Mouse (Mus musculus): ENCODE measurements around the gene Gid8. TPM values are rescaled to one million over a fixed set of nuclear protein-coding genes. Genes with fewer than 3 reads are reported as not detected.
A peak's percentile ranks its signal among the peaks of the same experiment; 100 is the strongest.

The Gid8 gene
- polyA plus RNA-seq, 1 experiment, result 22.8 TPM

- Histone ChIP-seq H3K27me3 (ENCODE audit: control insufficient read depth, insufficient read depth, low read length) (no peaks in the 10 kb centered on the region), H3K36me3 (ENCODE audit: control insufficient read depth, insufficient read depth, low read length) (peaks cover 27% of the 10 kb centered on the region), H3K4me1 (ENCODE audit: control insufficient read depth, insufficient read depth, insufficient read length) (peaks cover 32% of the 10 kb centered on the region), H3K27ac (ENCODE audit: insufficient read depth, low read length) (no peak overlapping the region), H3K4me3 (ENCODE audit: extremely low read depth, insufficient read depth, insufficient read length) (no peak overlapping the region)
- WGBS, result 70% methylated on average over 2 of the region's 2 CpGs
- TF ChIP-seq POLR2A (IDR thresholded peaks at IDR 0.05; ENCODE audit: low read depth, low read length), result no peak
- TF ChIP-seq CTCF (IDR thresholded peaks at IDR 0.05; ENCODE audit: extremely low read depth, insufficient read depth, insufficient read length, insufficient replicate concordance), result no peak
- no peak for DNase-seq (ENCODE audit: low read depth in 1 of 2, low spot score in 2 of 2)
Observed at GRCm38 (mm10) chr2:180723865-180724264, 13.9 kb downstream of the Gid8 start.

GRCm38 (mm10) chr2:180724585-180725413 lies 14.9 kb downstream of the Gid8 start, which contains the start of gene Slc17a9:
Slc17a9 (plus strand) TSS chr2:180725263.
- Histone ChIP-seq H3K4me3 (ENCODE audit: extremely low read depth, insufficient read depth, insufficient read length) (peak within 1 kb of the TSS; percentile 54), H3K27me3 (ENCODE audit: control insufficient read depth, insufficient read depth, low read length) (no peaks in the 10 kb centered on the region), H3K4me1 (ENCODE audit: control insufficient read depth, insufficient read depth, insufficient read length) (peaks cover 35% of the 10 kb centered on the region), H3K27ac (ENCODE audit: insufficient read depth, low read length) (peak within 1 kb of the TSS; percentile 70), H3K36me3 (ENCODE audit: control insufficient read depth, insufficient read depth, low read length) (peaks cover 20% of the 10 kb centered on the region)
- peak in 1 of 2 experiments; percentile 79 for DNase-seq (ENCODE audit: low read depth in 1 of 2, low spot score in 2 of 2)
- TF ChIP-seq CTCF (IDR thresholded peaks at IDR 0.05; ENCODE audit: extremely low read depth, insufficient read depth, insufficient read length, insufficient replicate concordance) (no peak), POLR2A (IDR thresholded peaks at IDR 0.05; ENCODE audit: low read depth, low read length) (no peak)
- WGBS, result 2% methylated on average over 18 of the region's 18 CpGs

- Histone ChIP-seq H3K27me3 (ENCODE audit: control insufficient read depth, insufficient read depth, low read length) (no peaks in the 10 kb centered on the region), H3K36me3 (ENCODE audit: control insufficient read depth, insufficient read depth, low read length) (peaks cover 16% of the 10 kb centered on the region), H3K27ac (ENCODE audit: insufficient read depth, low read length) (peak overlapping the region; percentile 70), H3K4me3 (ENCODE audit: extremely low read depth, insufficient read depth, insufficient read length) (peak overlapping the region; percentile 54), H3K4me1 (ENCODE audit: control insufficient read depth, insufficient read depth, insufficient read length) (peaks cover 35% of the 10 kb centered on the region)
- no peak for DNase-seq (ENCODE audit: low read depth in 1 of 2, low spot score in 2 of 2)
- WGBS, result 2% methylated on average over 6 of the region's 6 CpGs
- TF ChIP-seq CTCF (IDR thresholded peaks at IDR 0.05; ENCODE audit: extremely low read depth, insufficient read depth, insufficient read length, insufficient replicate concordance) (no peak), POLR2A (IDR thresholded peaks at IDR 0.05; ENCODE audit: low read depth, low read length) (no peak)
Observed at GRCm38 (mm10) chr2:180725414-180725778, 15.5 kb downstream of the Gid8 start.

GRCm38 (mm10) chr2:180725856-180726629 lies 16.1 kb downstream of the Gid8 start:
- Histone ChIP-seq H3K27me3 (ENCODE audit: control insufficient read depth, insufficient read depth, low read length) (no peaks in the 10 kb centered on the region), H3K4me3 (ENCODE audit: extremely low read depth, insufficient read depth, insufficient read length) (peak overlapping the region; percentile 54), H3K27ac (ENCODE audit: insufficient read depth, low read length) (peak overlapping the region; percentile 70), H3K36me3 (ENCODE audit: control insufficient read depth, insufficient read depth, low read length) (peaks cover 11% of the 10 kb centered on the region), H3K4me1 (ENCODE audit: control insufficient read depth, insufficient read depth, insufficient read length) (peaks cover 38% of the 10 kb centered on the region)
- DNase-seq (ENCODE audit: low read depth in 1 of 2, low spot score in 2 of 2), result no peak
- TF ChIP-seq POLR2A (IDR thresholded peaks at IDR 0.05; ENCODE audit: low read depth, low read length) (no peak), CTCF (IDR thresholded peaks at IDR 0.05; ENCODE audit: extremely low read depth, insufficient read depth, insufficient read length, insufficient replicate concordance) (no peak)
- 3% methylated on average over 8 of the region's 8 CpGs for WGBS

GRCm38 (mm10) chr2:180726658-180727442 lies 16.9 kb downstream of the Gid8 start:
- TF ChIP-seq CTCF (IDR thresholded peaks at IDR 0.05; ENCODE audit: extremely low read depth, insufficient read depth, insufficient read length, insufficient replicate concordance) (no peak), POLR2A (IDR thresholded peaks at IDR 0.05; ENCODE audit: low read depth, low read length) (peak; percentile 46)
- H3K27me3 ChIP-seq (ENCODE audit: control insufficient read depth, insufficient read depth, low read length), result no peaks in the 10 kb centered on the region
- H3K4me3 ChIP-seq (ENCODE audit: extremely low read depth, insufficient read depth, insufficient read length), result peak overlapping the region; percentile 54
- peak; percentile 62 to 77 for DNase-seq (ENCODE audit: low read depth in 1 of 2, low spot score in 2 of 2)
- peaks cover 38% of the 10 kb centered on the region for H3K4me1 ChIP-seq (ENCODE audit: control insufficient read depth, insufficient read depth, insufficient read length)
- WGBS, result 10% methylated on average over 6 of the region's 6 CpGs
- peak overlapping the region; percentile 94 for H3K27ac ChIP-seq (ENCODE audit: insufficient read depth, low read length)
- H3K36me3 ChIP-seq (ENCODE audit: control insufficient read depth, insufficient read depth, low read length), result peaks cover 5% of the 10 kb centered on the region

- 0 out of 2 replicates have a peak, but pooled peaks cover 2% of the 10 kb centered on the region for H3K36me3 ChIP-seq (ENCODE audit: control insufficient read depth, insufficient read depth, low read length)
- TF ChIP-seq CTCF (IDR thresholded peaks at IDR 0.05; ENCODE audit: extremely low read depth, insufficient read depth, insufficient read length, insufficient replicate concordance) (no peak), POLR2A (IDR thresholded peaks at IDR 0.05; ENCODE audit: low read depth, low read length) (no peak)
- H3K4me3 ChIP-seq (ENCODE audit: extremely low read depth, insufficient read depth, insufficient read length), result no peak overlapping the region
- H3K4me1 ChIP-seq (ENCODE audit: control insufficient read depth, insufficient read depth, insufficient read length), result peaks cover 38% of the 10 kb centered on the region
- 47% methylated on average over 4 of the region's 4 CpGs for WGBS
- peak overlapping the region; percentile 94; the same call in 1 of the 2 replicates for H3K27ac ChIP-seq (ENCODE audit: insufficient read depth, low read length)
- no peaks in the 10 kb centered on the region for H3K27me3 ChIP-seq (ENCODE audit: control insufficient read depth, insufficient read depth, low read length)
- no peak for DNase-seq (ENCODE audit: low read depth in 1 of 2, low spot score in 2 of 2)
Observed at GRCm38 (mm10) chr2:180727613-180728021, 17.7 kb downstream of the Gid8 start.
